Mouse (Mus musculus): ENCODE measurements at regions not wholly inside any gene's neighbourhood (a gene's known extent, or its start where the extent isn't known, plus 50 kb on each side); places are given as distances from the start of the nearest gene placed in this dataset.

- Histone ChIP-seq H3K27ac (ENCODE audit: control insufficient read depth, low read depth, low read length) (no peak overlapping the region), H3K27me3 (ENCODE audit: control insufficient read depth in 1 of 2, insufficient read depth in 2 of 2, low read length in 2 of 2) (peaks cover 0 to 2% of the 10 kb centered on the region in 2 experiments; a peak in 1 of 4 replicates), H3K79me2 (ENCODE audit: control insufficient read depth, insufficient read depth, low read length, poor library complexity) (no peaks in the 10 kb centered on the region), H3K4me3 (ENCODE audit: control insufficient read depth in 1 of 2, insufficient read depth in 1 of 2, low read depth in 2 of 2, low read length in 2 of 2) (no peak overlapping the region), H3K4me1 (ENCODE audit: control insufficient read depth in 1 of 2, insufficient read depth in 2 of 2, low read length in 2 of 2) (no peaks in the 10 kb centered on the region), H3K9me3 (replicated peaks; ENCODE audit: insufficient read depth, low read length) (no peaks in the 10 kb centered on the region), H3K36me3 (ENCODE audit: control insufficient read depth in 1 of 2, insufficient read depth in 2 of 2, low read length in 2 of 2) (no peaks in the 10 kb centered on the region), H3K9ac (ENCODE audit: control insufficient read depth, low read depth, low read length, poor library complexity, severe bottlenecking) (no peak overlapping the region)
- TF ChIP-seq MAZ (IDR thresholded peaks at IDR 0.05; ENCODE audit: low read depth, low read length): no peak
- DNase-seq (ENCODE audit: low read depth, low spot score): no peak
Observed at GRCm38 (mm10) chr12:13150751-13151150, 98.3 kb downstream of the Ddx1 start.

GRCm38 (mm10) chr12:13147251-13147650 is 101.8 kb downstream of the Ddx1 start:
- H3K4me1 ChIP-seq (ENCODE audit: control insufficient read depth in 1 of 2, insufficient read depth in 2 of 2, low read length in 2 of 2): no peaks in the 10 kb centered on the region
- no peak for DNase-seq (ENCODE audit: low read depth, low spot score)
- no peaks in the 10 kb centered on the region for H3K9me3 ChIP-seq (replicated peaks; ENCODE audit: insufficient read depth, low read length)
- no peak overlapping the region for H3K9ac ChIP-seq (ENCODE audit: control insufficient read depth, low read depth, low read length, poor library complexity, severe bottlenecking)
- no peaks in the 10 kb centered on the region; a peak in 1 of 4 replicates for H3K27me3 ChIP-seq (ENCODE audit: control insufficient read depth in 1 of 2, insufficient read depth in 2 of 2, low read length in 2 of 2)
- no peaks in the 10 kb centered on the region for H3K79me2 ChIP-seq (ENCODE audit: control insufficient read depth, insufficient read depth, low read length, poor library complexity)
- H3K4me3 ChIP-seq (ENCODE audit: control insufficient read depth in 1 of 2, insufficient read depth in 1 of 2, low read depth in 2 of 2, low read length in 2 of 2): no peak overlapping the region
- H3K36me3 ChIP-seq (ENCODE audit: control insufficient read depth in 1 of 2, insufficient read depth in 2 of 2, low read length in 2 of 2): no peaks in the 10 kb centered on the region
- TF ChIP-seq USF2 (IDR thresholded peaks at IDR 0.05; ENCODE audit: borderline replicate concordance in 1 of 2, insufficient read depth in 1 of 2, low read depth in 1 of 2, low read length in 2 of 2) (no peak), MAZ (IDR thresholded peaks at IDR 0.05; ENCODE audit: low read depth, low read length) (no peak), ZC3H11A (IDR thresholded peaks at IDR 0.05; ENCODE audit: low read depth, low read length) (no peak), TCF12 (IDR thresholded peaks at IDR 0.05; ENCODE audit: low read depth, low read length) (no peak), MYB (IDR thresholded peaks at IDR 0.05; ENCODE audit: low read depth, low read length) (no peak), SMC3 (IDR thresholded peaks at IDR 0.05; ENCODE audit: low read depth, low read length) (no peak), SIN3A (IDR thresholded peaks at IDR 0.05; ENCODE audit: low read length) (no peak), ZNF384 (IDR thresholded peaks at IDR 0.05; ENCODE audit: low read depth, low read length) (no peak), POLR2A (IDR thresholded peaks at IDR 0.05; ENCODE audit: control insufficient read depth in 1 of 2, insufficient read depth in 1 of 2, low read depth in 1 of 2, low read length in 2 of 2, poor library complexity in 1 of 2) (no peak), TBP (IDR thresholded peaks at IDR 0.05; ENCODE audit: low read depth, low read length) (no peak)
- H3K27ac ChIP-seq (ENCODE audit: control insufficient read depth, low read depth, low read length): no peak overlapping the region

GRCm38 (mm10) chr12:13145186-13146115 is 103.6 kb downstream of the Ddx1 start:
- Histone ChIP-seq H3K9ac (ENCODE audit: control insufficient read depth, low read depth, low read length, poor library complexity, severe bottlenecking) (no peak overlapping the region), H3K4me3 (ENCODE audit: control insufficient read depth in 1 of 2, insufficient read depth in 1 of 2, low read depth in 2 of 2, low read length in 2 of 2) (no peak overlapping the region), H3K4me1 (ENCODE audit: control insufficient read depth in 1 of 2, insufficient read depth in 2 of 2, low read length in 2 of 2) (no peaks in the 10 kb centered on the region), H3K36me3 (ENCODE audit: control insufficient read depth in 1 of 2, insufficient read depth in 2 of 2, low read length in 2 of 2) (no peaks in the 10 kb centered on the region), H3K27me3 (ENCODE audit: control insufficient read depth in 1 of 2, insufficient read depth in 2 of 2, low read length in 2 of 2) (no peaks in the 10 kb centered on the region; a peak in 1 of 4 replicates), H3K9me3 (replicated peaks; ENCODE audit: insufficient read depth, low read length) (no peaks in the 10 kb centered on the region), H3K79me2 (ENCODE audit: control insufficient read depth, insufficient read depth, low read length, poor library complexity) (no peaks in the 10 kb centered on the region), H3K27ac (ENCODE audit: control insufficient read depth, low read depth, low read length) (no peak overlapping the region)
- TF ChIP-seq ZC3H11A (IDR thresholded peaks at IDR 0.05; ENCODE audit: low read depth, low read length): no peak
- no peak for TF ChIP-seq USF2 (IDR thresholded peaks at IDR 0.05; ENCODE audit: borderline replicate concordance in 1 of 2, insufficient read depth in 1 of 2, low read depth in 1 of 2, low read length in 2 of 2)
- TF ChIP-seq SIN3A (IDR thresholded peaks at IDR 0.05; ENCODE audit: low read length): no peak
- TF ChIP-seq MAFK (IDR thresholded peaks at IDR 0.05; ENCODE audit: borderline replicate concordance, low read depth, low read length): no peak
- no peak for TF ChIP-seq ZNF384 (IDR thresholded peaks at IDR 0.05; ENCODE audit: low read depth, low read length)
- TF ChIP-seq ZMIZ1 (IDR thresholded peaks at IDR 0.05; ENCODE audit: low read depth, low read length): no peak
- TF ChIP-seq ELF1 (IDR thresholded peaks at IDR 0.05; ENCODE audit: low read depth, low read length): no peak
- TF ChIP-seq NELFE (IDR thresholded peaks at IDR 0.05; ENCODE audit: low read depth, low read length): no peak
- no peak for DNase-seq (ENCODE audit: low read depth, low spot score)

Measured in MEL (cell line).